Mouse (Mus musculus) adrenal gland, postnatal 36 days (tissue): ENCODE measurements at regions not wholly inside any gene's neighbourhood (a gene's known extent, or its start where the extent isn't known, plus 50 kb on each side); places are given as distances from the start of the nearest gene placed in this dataset.

Experiments
- DNase-seq, 2 experiments: peaks; one replicate each; pipeline ENCODE4 v3.0.0; 2021; ENCODE audit warnings: mixed read lengths in 1 of 2

DNA sequence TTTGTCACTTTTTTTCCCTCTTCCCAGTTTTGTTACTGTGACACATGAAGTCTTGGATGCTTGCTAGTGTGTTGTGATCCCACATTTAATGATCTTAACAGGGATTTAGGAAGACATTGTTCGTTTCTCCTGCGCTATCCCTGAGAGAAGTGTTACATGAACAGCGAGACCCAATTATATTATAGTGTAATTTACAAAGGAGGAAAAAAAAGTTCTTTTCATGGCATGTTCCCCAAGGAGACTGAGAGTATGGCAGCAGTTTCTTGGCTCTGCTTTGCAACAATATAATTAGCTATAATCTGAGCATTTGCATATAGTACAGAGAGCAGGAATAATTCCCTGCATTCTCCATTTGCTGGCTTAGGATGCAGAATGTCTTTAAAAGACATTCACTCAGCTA lies 168.6 kb downstream of the Insc start:
- no peak for DNase-seq

DNA sequence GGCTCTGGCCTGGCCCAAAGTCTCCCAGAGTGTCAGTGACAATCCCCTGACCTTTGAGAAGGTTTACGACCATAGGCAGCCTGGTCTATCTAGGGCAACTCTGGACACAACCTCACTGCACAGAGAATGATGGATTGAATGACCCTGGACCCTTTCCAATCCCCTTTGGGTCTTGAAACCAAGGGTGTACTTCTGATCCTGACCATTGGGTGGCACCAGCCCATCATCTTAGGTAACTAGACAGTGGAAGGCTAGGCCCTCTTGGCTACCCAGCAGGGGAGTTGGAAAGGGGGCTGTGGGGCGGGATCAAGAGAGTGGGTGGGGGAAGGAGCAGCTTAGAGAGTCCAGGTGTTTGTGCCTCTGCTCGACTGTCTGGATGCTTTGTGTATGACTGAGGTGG lies 178.7 kb downstream of the Insc start:
- peak; percentile 63 to 69 for DNase-seq

DNA sequence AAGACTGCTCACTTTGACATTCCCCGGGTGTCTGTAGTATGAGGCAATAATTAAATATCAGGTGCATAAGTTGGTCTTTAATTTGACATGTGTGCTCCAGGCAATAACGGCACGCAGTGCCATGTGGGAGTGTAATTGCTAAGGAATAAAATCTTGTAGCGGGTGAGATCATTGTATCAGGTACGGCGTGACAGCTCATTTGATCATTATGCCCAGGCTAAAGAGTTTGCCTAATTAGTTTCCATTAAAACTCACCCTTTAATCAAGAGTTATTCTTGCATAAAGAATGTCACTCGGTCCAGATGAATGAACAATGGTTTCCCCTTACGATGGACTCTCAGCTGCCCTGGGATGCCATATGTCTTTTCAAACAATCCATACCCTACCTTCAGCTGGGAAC lies 190.4 kb downstream of the Insc start:
- no peak for DNase-seq

DNA sequence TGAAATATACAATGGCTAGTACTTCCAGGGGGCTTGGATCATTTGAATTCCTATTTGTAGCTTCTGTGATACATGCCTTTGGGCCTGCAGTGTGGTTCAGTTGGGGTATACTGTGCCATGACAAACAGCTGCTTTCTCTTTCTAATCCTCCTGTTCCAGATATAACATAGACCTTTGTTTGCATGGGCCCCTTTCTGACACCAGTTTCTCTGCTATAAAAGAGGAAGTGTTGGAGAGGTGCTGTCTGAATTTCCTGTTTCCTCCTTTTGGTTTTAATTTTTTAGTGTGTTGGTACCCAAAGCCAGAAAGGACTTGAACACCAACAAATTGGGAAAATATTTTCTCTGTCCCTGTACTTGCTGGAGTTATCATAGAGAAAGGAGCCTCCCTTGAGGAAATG lies 207.3 kb downstream of the Insc start:
- DNase-seq, result no peak

DNA sequence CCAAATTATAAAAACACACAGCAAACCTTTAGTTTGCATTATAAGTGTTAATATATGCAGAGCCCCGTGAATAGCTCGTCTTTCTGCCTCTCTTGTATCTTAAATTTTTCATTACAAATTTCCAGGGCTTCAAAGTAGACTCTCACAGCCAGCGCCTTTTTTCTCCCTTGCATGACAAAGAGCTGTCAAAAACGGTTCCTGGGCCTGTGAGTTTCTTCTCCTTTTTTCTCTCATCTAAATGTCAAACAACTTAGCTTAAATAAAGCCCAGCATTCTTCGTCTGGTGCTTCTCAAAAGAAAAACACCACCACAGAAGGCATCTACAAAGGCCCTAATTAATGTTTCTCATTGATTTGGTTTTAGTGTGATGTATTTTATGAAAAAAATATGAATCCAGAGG lies 219.7 kb downstream of the Insc start:
- DNase-seq, result no peak

DNA sequence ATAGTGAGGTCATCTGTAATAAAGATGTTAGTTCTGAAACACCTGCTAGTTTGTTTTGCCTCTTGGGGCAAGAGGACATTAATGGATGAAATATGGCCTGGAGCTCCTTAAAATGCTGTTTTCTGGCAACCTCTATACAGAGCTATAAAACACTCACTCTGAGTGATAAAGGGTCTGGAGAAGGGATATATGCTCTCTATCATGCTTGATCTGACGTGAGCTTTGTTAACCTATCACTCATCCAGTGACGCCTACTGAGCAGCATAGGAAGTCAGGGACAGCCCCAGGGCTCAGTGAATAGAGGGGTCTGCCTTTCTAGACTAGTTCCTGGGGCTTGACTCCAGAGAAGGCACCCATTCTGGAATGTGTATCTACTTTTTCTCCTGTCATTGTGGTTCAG lies 222.4 kb downstream of the Insc start:
- DNase-seq, result no peak

DNA sequence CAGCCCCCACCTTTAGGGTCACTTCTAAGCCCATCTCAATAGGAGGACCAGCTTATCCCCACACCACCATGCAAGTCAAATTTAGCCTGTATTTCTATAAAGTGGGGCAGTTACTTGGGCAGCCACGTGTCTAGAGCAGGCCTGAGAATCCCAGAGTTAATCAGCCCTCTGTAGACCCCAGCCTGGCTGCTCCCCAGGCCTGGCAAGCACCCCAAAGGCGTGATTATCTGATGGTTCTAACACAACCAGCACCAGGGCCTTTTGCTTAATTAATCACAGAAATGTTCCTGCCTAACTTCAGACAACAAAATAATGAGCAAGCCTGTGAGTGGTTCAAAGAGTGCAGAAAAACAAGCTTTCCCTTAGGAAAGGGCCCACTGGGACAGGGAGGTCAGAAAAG lies 243.0 kb downstream of the Insc start:
- no peak for DNase-seq

DNA sequence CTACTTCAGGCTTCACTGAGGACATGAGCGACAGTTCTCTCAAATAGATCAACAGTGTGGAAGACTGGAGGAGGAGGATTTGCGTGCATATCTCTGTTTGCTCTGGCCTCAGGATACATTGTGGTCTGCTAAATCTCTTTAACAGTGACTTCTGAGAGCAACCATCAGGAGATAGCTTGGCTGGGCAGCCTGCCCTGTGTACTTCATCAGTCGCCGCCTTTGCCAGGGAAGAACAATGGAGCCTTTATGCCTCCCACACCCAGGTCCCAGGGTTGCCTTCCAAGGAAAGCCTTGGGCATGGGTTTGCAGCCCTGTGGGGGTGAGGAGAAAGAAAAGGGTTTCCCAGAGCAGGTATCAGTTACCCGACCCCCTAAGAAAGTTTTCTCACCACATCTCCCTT lies 247.8 kb downstream of the Insc start:
- DNase-seq, result no peak

DNA sequence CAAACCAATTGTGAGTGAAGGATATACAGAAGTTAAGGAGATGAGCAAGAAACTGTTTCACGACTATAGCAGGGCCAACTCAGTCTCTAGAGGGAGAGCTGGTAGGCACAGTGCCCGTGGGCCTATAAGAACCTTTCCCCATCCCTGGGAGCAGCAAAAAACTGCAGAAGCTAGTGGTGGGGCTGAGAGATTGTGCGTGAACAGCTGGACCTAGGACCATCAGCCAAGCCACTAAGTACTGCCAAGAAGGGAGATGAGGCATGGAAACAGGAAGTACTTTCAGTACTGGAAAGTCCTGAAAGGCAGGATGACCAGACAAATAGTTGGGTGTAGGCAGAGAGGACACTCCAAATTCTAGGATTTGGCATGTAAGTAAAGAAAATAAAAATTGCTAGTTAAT lies 248.9 kb downstream of the Insc start:
- no peak for DNase-seq

DNA sequence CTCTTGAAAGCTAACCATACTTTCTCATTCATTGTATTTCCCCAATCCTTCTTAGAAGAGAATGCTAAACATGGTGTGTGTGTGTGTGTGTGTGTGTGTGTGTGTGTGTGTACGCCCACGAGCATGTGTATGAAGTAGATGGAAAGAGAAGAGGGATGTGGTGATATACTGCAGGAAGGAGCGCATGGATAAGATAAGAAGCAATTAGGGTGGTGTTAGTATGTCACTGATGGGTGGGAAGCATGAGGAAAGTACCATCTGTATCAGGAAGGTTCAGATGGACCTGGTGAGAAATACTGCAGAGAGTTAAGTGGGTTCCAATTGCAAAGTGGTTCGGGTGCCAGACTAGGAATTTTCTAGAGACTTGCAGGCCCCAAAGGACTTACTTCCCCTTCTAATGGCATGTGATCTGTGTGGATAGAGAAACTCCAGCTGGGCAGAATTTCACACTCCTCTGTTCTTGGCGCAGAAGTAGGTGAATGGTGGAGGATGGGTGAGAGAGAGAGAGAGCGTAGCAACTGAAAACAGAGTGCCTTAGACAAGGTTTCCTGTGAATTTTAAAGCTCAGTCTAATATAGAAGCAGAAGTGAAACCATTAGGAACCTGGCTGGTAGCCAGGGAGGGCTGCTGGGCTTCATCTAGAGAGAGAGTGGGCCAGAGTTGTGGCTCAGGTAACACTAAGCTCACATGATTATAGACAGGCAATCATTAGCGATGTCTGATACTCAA lies 257.5 kb downstream of the Insc start:
- peak in 1 of 2 experiments; percentile 3 for DNase-seq

DNA sequence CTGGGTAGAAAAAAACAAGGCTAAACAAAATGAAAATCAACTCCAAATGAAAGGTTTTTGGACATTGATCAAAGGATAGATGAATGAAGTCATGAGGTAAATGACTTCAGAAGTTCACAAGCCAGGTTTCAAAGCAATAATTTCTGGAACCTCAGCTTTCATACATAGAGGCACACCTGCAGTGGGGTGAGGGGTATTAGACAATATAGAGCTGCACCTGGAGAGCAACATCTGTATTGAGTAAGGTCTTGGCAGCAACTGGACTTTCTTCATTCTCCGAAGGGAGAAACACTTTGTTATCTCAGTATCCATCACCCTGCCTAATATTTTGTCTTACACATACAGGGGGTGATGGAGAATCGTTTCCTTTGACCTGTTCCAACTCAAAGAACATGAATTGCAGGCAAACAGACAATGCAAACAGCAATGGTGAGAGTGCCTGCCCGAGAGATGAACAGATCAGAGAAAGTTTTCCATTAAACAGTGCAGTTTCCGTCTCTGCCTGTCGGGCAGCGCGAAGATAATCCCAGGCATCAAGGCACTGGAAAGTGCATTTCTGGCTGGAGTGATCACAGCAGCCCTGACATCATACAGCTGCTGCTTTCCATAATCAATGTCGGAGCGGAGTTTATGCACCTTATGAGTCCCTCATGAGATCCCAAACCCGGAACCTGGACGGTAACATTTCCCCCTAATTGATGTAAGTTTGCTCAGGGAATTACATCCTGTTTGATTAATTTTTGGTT lies 270.9 kb downstream of the Insc start:
- DNase-seq, result no peak

DNA sequence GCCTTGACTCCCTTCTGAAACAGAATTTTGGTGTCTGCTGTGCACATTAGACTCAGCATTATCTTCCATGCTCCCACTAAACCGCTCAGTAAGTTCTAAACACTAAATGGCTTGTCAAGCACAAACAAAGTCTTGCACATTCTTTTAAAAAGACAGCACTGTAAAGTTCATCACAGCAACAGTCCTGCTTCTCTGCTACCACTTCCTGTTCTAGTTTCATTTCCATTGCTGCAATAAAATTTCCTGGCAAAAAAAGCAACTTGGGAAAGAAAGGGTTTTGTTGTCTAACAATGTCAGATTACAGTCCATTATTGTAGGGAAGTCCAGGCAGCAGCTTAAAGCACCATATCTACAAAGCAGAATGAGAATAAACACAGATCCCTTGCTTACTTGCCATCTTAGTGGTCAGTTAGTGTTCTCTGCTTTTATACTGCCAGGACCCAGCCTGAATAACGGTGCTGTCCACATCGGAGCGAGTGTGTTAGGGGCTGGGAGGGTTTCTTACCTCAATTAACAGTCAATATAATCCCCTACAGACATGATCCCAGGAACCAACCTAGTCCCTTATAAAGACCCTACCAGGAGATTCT lies 276.0 kb downstream of the Insc start:
- no peak for DNase-seq

DNA sequence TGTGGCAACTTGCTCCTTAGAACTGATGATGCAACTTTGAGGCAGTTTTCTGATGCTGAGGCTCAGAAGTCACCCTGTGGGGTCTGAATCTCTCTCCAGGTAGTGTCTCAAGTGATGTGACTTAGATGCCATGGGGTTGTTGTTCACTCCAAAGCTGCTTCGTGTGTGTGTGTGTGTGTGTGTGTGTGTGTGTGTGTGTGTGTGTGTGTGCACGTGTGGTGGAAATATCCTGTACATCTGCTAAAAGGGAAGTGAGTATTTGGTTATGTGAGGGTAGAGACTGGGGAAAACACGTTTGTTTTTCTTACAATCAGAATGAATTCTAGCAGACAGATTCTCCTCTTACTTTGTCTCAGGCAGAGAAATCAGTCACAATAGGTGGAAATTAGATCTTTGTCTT lies 276.5 kb downstream of the Insc start:
- no peak for DNase-seq

DNA sequence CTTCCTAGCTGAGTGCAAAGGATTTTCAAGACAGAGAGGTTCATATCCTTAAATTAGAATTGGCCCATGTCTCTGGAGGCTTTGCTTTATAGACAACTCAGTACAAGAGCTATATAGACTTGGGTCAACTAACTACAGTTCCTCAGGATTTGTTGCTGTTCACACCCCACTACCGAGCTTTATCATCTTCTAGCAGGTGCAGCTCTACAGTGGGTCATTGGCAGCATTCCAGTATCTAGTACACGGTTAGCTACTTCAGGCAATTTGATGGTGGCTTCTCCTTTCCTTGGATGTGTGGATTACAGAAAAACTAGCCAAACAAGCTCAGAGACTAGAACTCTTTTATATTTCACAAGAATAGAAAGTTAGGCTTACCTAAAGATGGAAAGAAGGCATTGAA lies 282.3 kb downstream of the Insc start:
- no peak for DNase-seq

DNA sequence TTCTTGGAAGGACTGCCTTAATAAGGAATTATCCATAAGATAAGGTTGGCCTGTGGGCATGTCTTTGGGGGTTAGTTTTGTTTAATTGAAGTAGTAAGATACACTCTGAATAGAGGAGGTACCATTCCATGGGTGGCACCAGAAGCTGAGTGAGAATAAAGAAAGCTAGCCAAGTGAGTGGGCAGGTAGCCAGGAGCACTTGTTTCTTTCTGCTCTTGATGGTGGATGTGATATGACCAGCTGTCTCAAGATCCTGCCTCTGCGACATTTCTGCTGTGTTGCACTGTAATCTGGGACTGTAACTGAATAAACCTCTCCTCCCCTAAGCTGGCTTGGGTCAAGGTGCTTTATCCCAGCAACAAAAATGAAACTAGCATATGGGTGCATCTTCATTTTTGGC lies 284.2 kb downstream of the Insc start:
- DNase-seq, result no peak

DNA sequence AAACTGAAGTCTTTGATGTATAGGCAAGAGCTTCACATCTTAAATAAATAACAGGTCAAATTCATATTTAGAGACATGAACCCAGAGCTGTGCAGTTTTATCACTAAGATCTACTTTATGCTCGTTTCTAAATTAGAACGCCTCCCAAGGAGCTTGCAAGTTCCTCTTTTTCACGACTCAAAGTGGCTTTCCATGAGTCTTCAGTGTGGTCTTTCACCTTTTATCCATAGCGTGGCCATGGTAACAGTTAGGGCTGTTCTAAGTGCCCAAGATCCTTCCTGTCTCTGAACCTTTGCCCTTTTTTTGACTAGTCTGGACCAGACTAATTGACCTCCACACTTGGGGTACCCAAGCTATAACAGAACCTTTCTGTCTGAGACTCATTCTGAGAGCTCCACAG lies 290.5 kb downstream of the Insc start:
- DNase-seq, result no peak

DNA sequence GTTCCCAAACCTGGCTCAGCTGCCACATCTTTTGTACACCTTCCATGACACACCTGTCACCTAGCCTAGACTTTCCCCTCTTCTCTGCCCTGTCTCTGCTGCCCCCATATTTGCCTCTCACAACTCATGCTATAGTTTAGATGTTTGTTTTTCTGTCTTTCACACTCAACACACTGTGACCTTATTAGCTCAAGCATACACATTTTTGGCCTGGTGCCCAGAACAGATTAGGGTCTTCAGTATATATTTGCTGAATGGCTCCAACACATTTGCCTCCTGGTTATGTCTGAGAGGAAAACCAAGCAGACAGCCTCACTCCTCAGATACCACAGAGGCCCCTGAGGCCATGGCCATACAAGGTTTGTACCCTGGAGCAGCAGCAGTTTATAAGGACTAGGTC lies 312.0 kb downstream of the Insc start:
- DNase-seq, result no peak

DNA sequence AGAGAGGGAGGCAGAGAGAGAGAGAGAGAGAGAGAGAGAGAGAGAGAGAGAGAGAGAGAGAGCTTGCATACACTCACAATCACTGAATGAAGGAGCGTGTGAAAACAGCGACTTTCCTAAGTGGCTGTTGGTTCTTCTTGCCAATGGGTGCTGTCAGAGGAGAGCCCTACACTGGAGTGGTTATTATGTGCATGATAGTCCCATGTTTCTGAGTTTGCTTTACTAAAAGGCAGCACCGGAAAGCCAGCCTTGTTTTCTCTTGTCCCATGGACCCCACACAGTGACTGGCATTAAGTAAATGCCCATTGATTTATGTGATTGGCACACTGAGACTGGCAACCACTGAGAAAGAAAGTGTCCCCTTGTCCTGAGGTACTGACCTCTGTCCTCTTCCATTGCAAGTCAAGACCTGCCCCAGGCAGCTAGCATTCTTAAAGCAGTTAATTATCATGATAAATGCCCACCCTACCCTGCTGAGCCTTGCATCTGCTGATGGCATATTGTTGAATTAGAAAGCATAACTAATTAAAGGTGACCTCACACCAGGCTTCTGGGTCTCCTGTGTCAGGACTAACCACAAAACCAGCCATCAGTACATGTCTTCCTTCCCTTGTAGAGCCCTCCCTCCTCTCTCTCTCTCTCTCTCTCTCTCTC lies 313.6 kb downstream of the Insc start:
- no peak for DNase-seq

DNA sequence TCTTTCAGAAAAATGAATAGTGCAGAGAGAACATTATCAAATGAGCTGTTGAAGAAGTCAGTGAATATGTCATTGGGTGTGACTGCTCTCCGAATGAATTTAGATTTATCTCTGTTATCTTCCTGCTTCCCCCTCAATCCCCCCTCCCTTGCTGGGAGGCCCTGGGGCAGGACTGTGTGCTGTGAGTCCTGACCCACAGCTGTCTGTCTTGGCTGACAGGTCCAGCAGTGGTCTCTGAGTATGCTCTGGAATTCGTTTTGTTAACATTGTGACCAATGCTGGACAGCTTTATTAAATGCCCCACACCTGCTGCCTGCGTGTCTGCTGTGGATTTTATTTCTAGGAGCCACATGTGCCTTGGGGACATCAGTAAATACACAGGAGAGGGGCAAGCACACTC lies 314.2 kb downstream of the Insc start:
- DNase-seq, result no peak

DNA sequence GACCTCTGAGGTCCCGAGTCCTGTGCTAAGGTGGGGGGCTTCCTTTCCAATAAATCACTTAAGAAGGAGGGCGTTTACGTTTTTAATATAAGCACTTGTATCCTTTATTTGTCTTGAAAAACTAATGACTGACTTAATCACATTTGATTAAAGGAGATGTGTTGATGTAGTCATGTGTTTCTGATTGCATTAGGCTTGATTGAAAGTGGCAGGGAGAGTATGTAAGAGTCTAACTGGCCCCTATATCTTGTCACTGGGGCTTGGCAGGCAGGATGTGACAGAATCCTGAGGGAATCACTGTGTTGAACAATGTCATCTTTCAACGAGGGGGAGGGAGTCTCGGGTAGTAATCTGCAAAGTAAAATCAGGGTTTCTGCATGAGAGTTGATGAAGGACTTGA lies 316.7 kb downstream of the Insc start:
- DNase-seq, result no peak

DNA sequence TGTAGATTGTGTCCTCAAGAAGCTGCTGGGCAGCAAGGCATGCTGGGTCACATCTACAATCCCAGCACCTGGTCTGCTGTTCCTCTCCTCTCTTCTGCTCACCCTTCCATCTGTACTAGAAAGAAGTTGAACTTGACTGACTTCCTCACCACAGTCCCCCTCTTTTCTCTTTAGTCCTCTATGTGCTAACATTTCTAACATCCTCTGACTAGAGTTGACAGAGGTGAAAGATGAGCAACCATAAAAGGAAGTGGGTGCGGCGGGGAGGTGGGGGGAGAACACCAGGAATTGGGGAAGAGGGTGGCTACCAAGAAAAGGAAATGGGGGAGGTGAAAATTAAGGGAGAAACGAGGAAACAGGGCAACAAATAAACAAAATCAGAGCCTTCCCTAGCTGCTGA lies 319.3 kb downstream of the Insc start:
- no peak for DNase-seq

DNA sequence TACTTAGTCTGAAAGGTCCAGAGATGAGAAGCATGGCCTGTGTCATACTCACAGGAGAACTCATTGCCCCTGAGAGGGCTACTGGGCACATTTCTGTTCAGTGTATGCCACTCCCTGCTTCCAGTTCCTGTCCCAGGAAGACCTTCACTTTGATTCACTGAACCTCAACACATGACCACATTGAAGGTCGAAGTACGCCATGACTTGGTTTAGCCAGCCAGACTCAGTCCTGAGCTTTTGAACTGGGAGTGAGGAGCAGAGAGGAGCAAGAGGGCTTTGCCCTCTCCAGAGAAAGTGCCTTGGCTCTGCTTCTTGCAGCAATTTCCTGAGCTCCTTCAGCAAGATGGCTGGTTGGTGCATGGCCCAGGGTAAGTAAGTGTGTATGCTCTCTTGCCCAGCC lies 324.1 kb downstream of the Insc start:
- no peak for DNase-seq

DNA sequence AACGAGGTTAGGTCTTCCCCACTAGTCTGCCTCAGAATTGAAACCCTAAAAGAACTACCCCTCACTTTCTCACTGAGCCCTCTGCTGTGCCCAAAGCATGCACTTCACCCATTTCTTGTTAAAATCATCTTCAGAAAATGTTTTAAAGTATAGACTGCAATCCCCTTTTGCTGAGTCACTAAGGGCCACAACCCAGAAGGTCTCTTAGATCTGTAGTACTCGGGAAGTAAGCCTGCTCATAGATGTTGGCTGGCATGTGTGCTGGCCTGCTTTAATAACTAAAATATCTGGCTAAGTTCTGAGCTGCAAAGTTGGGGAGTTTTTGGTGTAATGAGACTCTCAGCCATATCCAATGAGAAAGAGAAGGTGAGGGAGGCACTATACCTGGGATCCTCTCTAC lies 329.9 kb downstream of the Insc start:
- DNase-seq, result no peak
